Mouse (Mus musculus): ENCODE results near the gene Scarb2. TPM values are rescaled to one million over a fixed set of nuclear protein-coding genes. Genes with fewer than 3 reads are reported as not detected.

Scarb2 gene
- 8.7 and 9.7 TPM in 2 replicates for polyA plus RNA-seq (2014; fragmentation: Nextera tagmentation; extraction: Ambion mirVana)

- no peaks in the 10 kb centered on the region for H3K9me3 ChIP-seq (replicated peaks; ENCODE audit: control insufficient read depth, low read length)
- peak within 1 kb of the TSS; percentile 89 for H3K4me3 ChIP-seq (ENCODE audit: low read depth, low read length)
- no peaks in the 10 kb centered on the region for H3K36me3 ChIP-seq (replicated peaks; ENCODE audit: control insufficient read depth, insufficient read depth, low read depth, low read length)
- peak within 1 kb of the TSS; percentile 91 for H3K9ac ChIP-seq (replicated peaks; ENCODE audit: low read length)
- H3K27ac ChIP-seq (replicated peaks; ENCODE audit: low read depth, low read length), result peak within 1 kb of the TSS; percentile 91; the same call in 1 of the 2 replicates
- no peak for DNase-seq (ENCODE audit: low spot score)
- H3K4me2 ChIP-seq (ENCODE audit: low read depth, low read length), result peak within 1 kb of the TSS; percentile 78
- no peaks in the 10 kb centered on the region for H3K4me1 ChIP-seq (ENCODE audit: control insufficient read depth, insufficient read depth, low read length)
- no peak for ATAC-seq (replicated peaks; ENCODE audit: insufficient number of reproducible peaks, low FRiP score, low TSS enrichment, low read depth)
- no peaks in the 10 kb centered on the region for H3K27me3 ChIP-seq (ENCODE audit: control insufficient read depth, insufficient read depth, low read length)
These were observed at the start of gene Scarb2 for GRCm38 (mm10) chr5:92506733-92507132. Gene Scarb2 (minus strand): TSS chr5:92506833.

GRCm38 (mm10) chr5:92555905-92556304, 49.3 kb upstream of the Scarb2 start:
- Histone ChIP-seq H3K4me2 (ENCODE audit: low read depth, low read length) (no peak overlapping the region), H3K9me3 (replicated peaks; ENCODE audit: control insufficient read depth, low read length) (no peaks in the 10 kb centered on the region), H3K27me3 (ENCODE audit: control insufficient read depth, insufficient read depth, low read length) (no peaks in the 10 kb centered on the region), H3K9ac (replicated peaks; ENCODE audit: low read length) (no peak overlapping the region), H3K4me3 (ENCODE audit: low read depth, low read length) (no peak overlapping the region), H3K36me3 (replicated peaks; ENCODE audit: control insufficient read depth, insufficient read depth, low read depth, low read length) (no peaks in the 10 kb centered on the region), H3K4me1 (ENCODE audit: control insufficient read depth, insufficient read depth, low read length) (no peaks in the 10 kb centered on the region), H3K27ac (replicated peaks; ENCODE audit: low read depth, low read length) (no peak overlapping the region)
- DNase-seq (ENCODE audit: low spot score), result no peak
- no peak for ATAC-seq (replicated peaks; ENCODE audit: insufficient number of reproducible peaks, low FRiP score, low TSS enrichment, low read depth)
- WGBS, result 94% methylated on average over 1 of the region's 1 CpGs

- WGBS, result 73% methylated on average over 16 of the region's 16 CpGs
- Histone ChIP-seq H3K27me3 (ENCODE audit: control insufficient read depth, insufficient read depth, low read length) (no peaks in the 10 kb centered on the region), H3K4me1 (ENCODE audit: control insufficient read depth, insufficient read depth, low read length) (no peaks in the 10 kb centered on the region), H3K9ac (replicated peaks; ENCODE audit: low read length) (no peak within 1 kb of the TSS), H3K4me2 (ENCODE audit: low read depth, low read length) (no peak within 1 kb of the TSS), H3K36me3 (replicated peaks; ENCODE audit: control insufficient read depth, insufficient read depth, low read depth, low read length) (no peaks in the 10 kb centered on the region), H3K4me3 (ENCODE audit: low read depth, low read length) (no peak within 1 kb of the TSS), H3K27ac (replicated peaks; ENCODE audit: low read depth, low read length) (no peak within 1 kb of the TSS), H3K9me3 (replicated peaks; ENCODE audit: control insufficient read depth, low read length) (no peaks in the 10 kb centered on the region)
- DNase-seq (ENCODE audit: low spot score), result no peak
- ATAC-seq (replicated peaks; ENCODE audit: insufficient number of reproducible peaks, low FRiP score, low TSS enrichment, low read depth), result no peak
These were observed 48.4 kb upstream of the Scarb2 start, which contains the start of gene Fam47e for GRCm38 (mm10) chr5:92554891-92555511. Gene Fam47e (plus strand): TSS chr5:92555069.

GRCm38 (mm10) chr5:92554443-92554842, 47.8 kb upstream of the Scarb2 start:
- 83% methylated on average over 4 of the region's 4 CpGs for WGBS
- Histone ChIP-seq H3K4me2 (ENCODE audit: low read depth, low read length) (no peak overlapping the region), H3K9me3 (replicated peaks; ENCODE audit: control insufficient read depth, low read length) (no peaks in the 10 kb centered on the region), H3K27ac (replicated peaks; ENCODE audit: low read depth, low read length) (no peak overlapping the region), H3K36me3 (replicated peaks; ENCODE audit: control insufficient read depth, insufficient read depth, low read depth, low read length) (no peaks in the 10 kb centered on the region), H3K4me3 (ENCODE audit: low read depth, low read length) (no peak overlapping the region), H3K9ac (replicated peaks; ENCODE audit: low read length) (no peak overlapping the region), H3K4me1 (ENCODE audit: control insufficient read depth, insufficient read depth, low read length) (no peaks in the 10 kb centered on the region), H3K27me3 (ENCODE audit: control insufficient read depth, insufficient read depth, low read length) (no peaks in the 10 kb centered on the region)
- ATAC-seq (replicated peaks; ENCODE audit: insufficient number of reproducible peaks, low FRiP score, low TSS enrichment, low read depth) (no peak), DNase-seq (ENCODE audit: low spot score) (no peak)

GRCm38 (mm10) chr5:92553939-92554338, 47.3 kb upstream of the Scarb2 start:
- Histone ChIP-seq H3K4me3 (ENCODE audit: low read depth, low read length) (no peak overlapping the region), H3K4me2 (ENCODE audit: low read depth, low read length) (no peak overlapping the region), H3K9me3 (replicated peaks; ENCODE audit: control insufficient read depth, low read length) (no peaks in the 10 kb centered on the region), H3K36me3 (replicated peaks; ENCODE audit: control insufficient read depth, insufficient read depth, low read depth, low read length) (no peaks in the 10 kb centered on the region), H3K27me3 (ENCODE audit: control insufficient read depth, insufficient read depth, low read length) (no peaks in the 10 kb centered on the region), H3K4me1 (ENCODE audit: control insufficient read depth, insufficient read depth, low read length) (no peaks in the 10 kb centered on the region), H3K27ac (replicated peaks; ENCODE audit: low read depth, low read length) (no peak overlapping the region), H3K9ac (replicated peaks; ENCODE audit: low read length) (no peak overlapping the region)
- 66% methylated on average over 3 of the region's 3 CpGs for WGBS
- ATAC-seq (replicated peaks; ENCODE audit: insufficient number of reproducible peaks, low FRiP score, low TSS enrichment, low read depth) (no peak), DNase-seq (ENCODE audit: low spot score) (no peak)

GRCm38 (mm10) chr5:92552611-92553010, 46.0 kb upstream of the Scarb2 start:
- ATAC-seq (replicated peaks; ENCODE audit: insufficient number of reproducible peaks, low FRiP score, low TSS enrichment, low read depth), result no peak
- no peak overlapping the region for H3K4me2 ChIP-seq (ENCODE audit: low read depth, low read length)
- no peaks in the 10 kb centered on the region for H3K36me3 ChIP-seq (replicated peaks; ENCODE audit: control insufficient read depth, insufficient read depth, low read depth, low read length)
- no peak for DNase-seq (ENCODE audit: low spot score)
- H3K4me1 ChIP-seq (ENCODE audit: control insufficient read depth, insufficient read depth, low read length), result no peaks in the 10 kb centered on the region
- H3K4me3 ChIP-seq (ENCODE audit: low read depth, low read length), result no peak overlapping the region
- H3K9ac ChIP-seq (replicated peaks; ENCODE audit: low read length), result no peak overlapping the region
- WGBS, result 97% methylated on average over 2 of the region's 2 CpGs
- H3K9me3 ChIP-seq (replicated peaks; ENCODE audit: control insufficient read depth, low read length), result no peaks in the 10 kb centered on the region
- no peak overlapping the region for H3K27ac ChIP-seq (replicated peaks; ENCODE audit: low read depth, low read length)
- no peaks in the 10 kb centered on the region for H3K27me3 ChIP-seq (ENCODE audit: control insufficient read depth, insufficient read depth, low read length)

GRCm38 (mm10) chr5:92539698-92540097, 33.1 kb upstream of the Scarb2 start:
- H3K27ac ChIP-seq (replicated peaks; ENCODE audit: low read depth, low read length), result no peak overlapping the region
- no peaks in the 10 kb centered on the region for H3K9me3 ChIP-seq (replicated peaks; ENCODE audit: control insufficient read depth, low read length)
- no peak overlapping the region for H3K9ac ChIP-seq (replicated peaks; ENCODE audit: low read length)
- no peak for DNase-seq (ENCODE audit: low spot score)
- no peaks in the 10 kb centered on the region for H3K36me3 ChIP-seq (replicated peaks; ENCODE audit: control insufficient read depth, insufficient read depth, low read depth, low read length)
- no peaks in the 10 kb centered on the region for H3K4me1 ChIP-seq (ENCODE audit: control insufficient read depth, insufficient read depth, low read length)
- H3K4me2 ChIP-seq (ENCODE audit: low read depth, low read length), result no peak overlapping the region
- no peaks in the 10 kb centered on the region for H3K27me3 ChIP-seq (ENCODE audit: control insufficient read depth, insufficient read depth, low read length)
- 79% methylated on average over 4 of the region's 4 CpGs for WGBS
- no peak overlapping the region for H3K4me3 ChIP-seq (ENCODE audit: low read depth, low read length)
- ATAC-seq (replicated peaks; ENCODE audit: insufficient number of reproducible peaks, low FRiP score, low TSS enrichment, low read depth), result no peak

GRCm38 (mm10) chr5:92524821-92525258, 18.2 kb upstream of the Scarb2 start:
- 87% methylated on average over 6 of the region's 6 CpGs for WGBS
- DNase-seq (ENCODE audit: low spot score), result no peak

More at GRCm38 (mm10) chr5:92524821-92525258, 18.2 kb upstream of the Scarb2 start:
- H3K4me3 ChIP-seq (ENCODE audit: low read depth, low read length), result no peak overlapping the region
- H3K27me3 ChIP-seq (ENCODE audit: control insufficient read depth, insufficient read depth, low read length), result no peaks in the 10 kb centered on the region
- no peak for ATAC-seq (replicated peaks; ENCODE audit: insufficient number of reproducible peaks, low FRiP score, low TSS enrichment, low read depth)
- H3K4me1 ChIP-seq (ENCODE audit: control insufficient read depth, insufficient read depth, low read length), result no peaks in the 10 kb centered on the region
- H3K36me3 ChIP-seq (replicated peaks; ENCODE audit: control insufficient read depth, insufficient read depth, low read depth, low read length), result no peaks in the 10 kb centered on the region
- H3K9me3 ChIP-seq (replicated peaks; ENCODE audit: control insufficient read depth, low read length), result no peaks in the 10 kb centered on the region
- no peak overlapping the region for H3K4me2 ChIP-seq (ENCODE audit: low read depth, low read length)
- H3K9ac ChIP-seq (replicated peaks; ENCODE audit: low read length), result no peak overlapping the region
- H3K27ac ChIP-seq (replicated peaks; ENCODE audit: low read depth, low read length), result no peak overlapping the region
